Mouse (Mus musculus) liver, embryonic 15.5 days (tissue): ENCODE measurements at regions not wholly inside any gene's neighbourhood (a gene's known extent, or its start where the extent isn't known, plus 50 kb on each side); places are given as distances from the start of the nearest gene placed in this dataset.
A peak's percentile ranks its signal among the peaks of the same experiment; 100 is the strongest.
"Not testable (repeated sequence)": the region's sequence is repeated elsewhere in the genome, so short reads cannot be mapped to it uniquely, and the experiment has no call there.

Experiments
- ATAC-seq: fragments of 200-750 bp; cut with Nextera tagmentation; 2 replicates; pipeline ENCODE4 v1.8.0; 2017; ENCODE audit warnings: moderate number of reproducible peaks, mild to moderate bottlenecking, moderate library complexity; ENCODE audit not compliant: insufficient read depth
- H3K27ac ChIP-seq: fragments of 300-500 bp; sonication (generic); replicated peaks from 2 replicates; pipeline ENCODE4 v1.5.1; 2015; ENCODE audit warnings: mild to moderate bottlenecking, inconsistent platforms
- H3K27me3 ChIP-seq: fragments of 300-500 bp; sonication (generic); 2 replicates; pipeline ENCODE4 v1.6.1; 2015; ENCODE audit warnings: mild to moderate bottlenecking, inconsistent platforms
- H3K36me3 ChIP-seq: fragments of 300-500 bp; sonication (generic); replicated peaks from 2 replicates; pipeline ENCODE4 v1.6.1; 2015; ENCODE audit warnings: moderate library complexity, mild to moderate bottlenecking, inconsistent platforms
- H3K4me1 ChIP-seq: fragments of 300-500 bp; sonication (generic); replicated peaks from 2 replicates; pipeline ENCODE4 v1.6.1; 2015; ENCODE audit warnings: inconsistent platforms
- H3K4me2 ChIP-seq: fragments of 300-500 bp; sonication (generic); 2 replicates; pipeline ENCODE4 v1.6.1; 2015; ENCODE audit warnings: moderate library complexity, mild to moderate bottlenecking, inconsistent platforms
- H3K4me3 ChIP-seq: fragments of 300-500 bp; sonication (generic); replicated peaks from 2 replicates; pipeline ENCODE4 v1.5.1; 2015; ENCODE audit warnings: mild to moderate bottlenecking, inconsistent platforms
- H3K9ac ChIP-seq: fragments of 300-500 bp; sonication (generic); 2 replicates; pipeline ENCODE4 v1.6.1; 2015; ENCODE audit warnings: moderate library complexity, mild to moderate bottlenecking, inconsistent platforms
- H3K9me3 ChIP-seq: fragments of 300-500 bp; sonication (generic); replicated peaks from 2 replicates; pipeline ENCODE4 v1.6.1; 2016; ENCODE audit warnings: inconsistent platforms
- WGBS: fragments of 180-500 bp; shearing (Covaris S2); methylation state at CpG from one replicate; pipeline ENCODE4 v1.1.7; 2015; ENCODE audit warnings: mixed read lengths; ENCODE audit not compliant: insufficient replicate concordance; 5-methylcytosine and 5-hydroxymethylcytosine counted together

- not testable (repeated sequence) for H3K27ac ChIP-seq, H3K27me3 ChIP-seq, H3K4me3 ChIP-seq, H3K9ac ChIP-seq, H3K4me1 ChIP-seq, H3K36me3 ChIP-seq, H3K9me3 ChIP-seq, ATAC-seq, H3K4me2 ChIP-seq
- 56% methylated on average over 2 of the region's 2 CpGs for WGBS
Measured at GRCm38 (mm10) chr12:115207833-115208448, 839.6 kb upstream of the Zfp386 start.

DNA sequence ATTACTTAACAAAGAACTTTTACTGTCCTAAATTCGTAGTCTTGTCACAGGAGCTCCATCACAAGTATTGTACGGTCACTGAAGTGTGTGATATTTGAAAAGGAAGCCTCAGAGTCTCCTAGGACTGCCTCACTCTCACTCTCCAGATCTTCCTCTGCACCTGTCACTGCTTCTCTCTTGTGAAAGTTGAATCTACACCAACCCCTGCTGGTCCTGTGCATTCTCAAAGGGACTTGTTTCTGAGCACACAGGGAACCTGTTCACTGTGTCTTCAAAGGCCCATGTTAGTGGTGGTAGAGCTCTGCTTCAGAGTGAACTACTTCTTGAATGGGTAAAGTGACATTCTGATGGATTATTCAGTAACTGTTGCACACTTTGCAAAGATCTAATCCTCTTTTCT, 824.9 kb upstream of the Zfp386 start:
- no peak for ATAC-seq
- H3K27me3 ChIP-seq: no peaks in the 10 kb centered on the region
- H3K36me3 ChIP-seq: no peaks in the 10 kb centered on the region
- H3K4me2 ChIP-seq: no peak overlapping the region
- H3K4me3 ChIP-seq: no peak overlapping the region
- H3K9ac ChIP-seq: no peak overlapping the region
- H3K9me3 ChIP-seq: no peaks in the 10 kb centered on the region
- 36% methylated on average over 2 of the region's 2 CpGs for WGBS
- no peak overlapping the region for H3K27ac ChIP-seq
- H3K4me1 ChIP-seq: no peaks in the 10 kb centered on the region

DNA sequence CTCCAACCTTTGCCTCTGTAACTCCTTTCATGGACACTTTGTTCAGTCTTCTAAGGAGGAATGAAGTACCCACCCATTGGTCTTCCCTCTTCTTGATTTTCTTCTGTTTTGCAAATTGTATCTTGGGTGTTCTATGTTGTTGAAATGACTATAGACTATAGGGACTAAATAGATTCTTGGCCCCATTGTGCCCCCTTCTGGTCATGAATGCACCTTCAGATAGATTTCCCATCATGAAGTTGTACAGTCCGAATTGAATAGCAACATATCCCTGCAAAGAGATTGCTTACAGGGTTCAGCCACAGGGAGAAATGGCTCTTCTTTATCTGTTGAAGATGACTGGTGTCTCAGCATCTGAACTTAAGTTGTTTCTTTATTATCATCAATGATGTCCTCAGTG, 817.6 kb upstream of the Zfp386 start:
- Histone ChIP-seq H3K36me3 (no peaks in the 10 kb centered on the region), H3K4me1 (no peaks in the 10 kb centered on the region), H3K4me2 (no peak overlapping the region), H3K27ac (no peak overlapping the region), H3K27me3 (no peaks in the 10 kb centered on the region), H3K4me3 (no peak overlapping the region), H3K9ac (no peak overlapping the region), H3K9me3 (no peaks in the 10 kb centered on the region)
- 37% methylated on average over 1 of the region's 1 CpGs for WGBS
- no peak for ATAC-seq

- ATAC-seq: not testable (repeated sequence)
Measured at GRCm38 (mm10) chr12:115242661-115243060, 804.9 kb upstream of the Zfp386 start.

DNA sequence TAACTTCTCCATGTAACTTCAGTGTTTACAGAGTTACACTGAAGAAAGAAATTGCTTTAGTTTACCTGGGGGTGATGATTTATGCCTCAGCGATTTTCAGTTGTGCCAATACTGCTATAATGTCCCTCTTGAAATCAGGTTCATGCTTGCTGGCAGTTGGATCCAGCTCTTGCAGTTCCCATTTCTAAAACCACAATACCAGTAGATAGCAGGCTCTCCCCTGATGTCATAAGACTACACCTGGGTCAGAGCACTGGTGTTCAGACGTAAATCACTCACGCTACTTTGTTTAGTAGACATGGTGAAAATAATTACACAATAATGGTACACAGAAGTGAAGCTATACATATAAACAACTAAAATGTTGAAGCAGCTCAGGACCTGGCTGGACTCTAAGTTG, 800.2 kb upstream of the Zfp386 start:
- not testable (repeated sequence) for ATAC-seq, H3K27me3 ChIP-seq
- 59% methylated on average over 3 of the region's 3 CpGs for WGBS

More at GRCm38 (mm10) chr12:115242661-115243060, 804.9 kb upstream of the Zfp386 start:
- H3K4me1 ChIP-seq, H3K4me3 ChIP-seq, H3K27me3 ChIP-seq, H3K9me3 ChIP-seq, H3K4me2 ChIP-seq, H3K9ac ChIP-seq, H3K27ac ChIP-seq, H3K36me3 ChIP-seq: not testable (repeated sequence)
- 32% methylated on average over 2 of the region's 2 CpGs for WGBS

DNA sequence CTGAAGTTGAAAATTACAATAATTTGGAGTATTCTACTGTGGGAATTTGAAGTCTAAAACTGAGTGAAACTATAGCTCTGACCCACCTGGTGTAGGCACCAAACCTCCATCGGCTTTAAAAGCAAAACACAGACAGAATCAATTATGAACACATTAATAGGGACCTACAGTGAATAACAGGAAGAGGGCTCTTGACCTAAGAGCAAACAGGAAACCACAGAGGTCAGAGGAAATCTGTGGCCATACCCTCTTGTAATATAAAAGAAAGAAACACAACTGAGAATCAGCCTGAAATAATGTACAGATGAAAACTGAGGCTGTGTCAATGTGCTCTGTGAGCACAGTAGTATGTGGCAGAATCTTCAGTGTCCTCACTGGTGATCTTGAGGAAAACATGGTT, 789.7 kb upstream of the Zfp386 start:
- Histone ChIP-seq H3K27ac (no peak overlapping the region), H3K4me2 (no peak overlapping the region), H3K9me3 (no peaks in the 10 kb centered on the region), H3K9ac (no peak overlapping the region), H3K27me3 (no peaks in the 10 kb centered on the region), H3K4me3 (no peak overlapping the region), H3K4me1 (no peaks in the 10 kb centered on the region), H3K36me3 (no peaks in the 10 kb centered on the region)
- ATAC-seq: no peak
- WGBS: 18% methylated on average over 1 of the region's 1 CpGs

More for the DNA sequence above, 800.2 kb upstream of the Zfp386 start:
- not testable (repeated sequence) for H3K9ac ChIP-seq, H3K4me3 ChIP-seq, H3K4me2 ChIP-seq, H3K9me3 ChIP-seq, H3K27ac ChIP-seq, H3K36me3 ChIP-seq, H3K4me1 ChIP-seq

GRCm38 (mm10) chr12:115258744-115259143, 788.8 kb upstream of the Zfp386 start:
- WGBS: 65% methylated on average over 3 of the region's 3 CpGs
- no peak overlapping the region for H3K4me2 ChIP-seq
- no peak overlapping the region for H3K27ac ChIP-seq
- H3K36me3 ChIP-seq: no peaks in the 10 kb centered on the region
- H3K4me3 ChIP-seq: no peak overlapping the region
- no peaks in the 10 kb centered on the region for H3K9me3 ChIP-seq
- H3K27me3 ChIP-seq: no peaks in the 10 kb centered on the region
- no peaks in the 10 kb centered on the region for H3K4me1 ChIP-seq
- ATAC-seq: no peak
- H3K9ac ChIP-seq: no peak overlapping the region

GRCm38 (mm10) chr12:115262431-115262830, 785.1 kb upstream of the Zfp386 start:
- not testable (repeated sequence) for H3K27ac ChIP-seq, H3K4me1 ChIP-seq, H3K4me3 ChIP-seq, ATAC-seq, H3K36me3 ChIP-seq, H3K9me3 ChIP-seq, H3K27me3 ChIP-seq, H3K4me2 ChIP-seq, H3K9ac ChIP-seq

- H3K4me2 ChIP-seq, H3K27me3 ChIP-seq, H3K9ac ChIP-seq, H3K27ac ChIP-seq, H3K4me3 ChIP-seq, H3K9me3 ChIP-seq, H3K4me1 ChIP-seq, H3K36me3 ChIP-seq, ATAC-seq: not testable (repeated sequence)
- WGBS: 25% methylated on average over 1 of the region's 1 CpGs
Measured at GRCm38 (mm10) chr12:115276749-115277148, 770.8 kb upstream of the Zfp386 start.

GRCm38 (mm10) chr12:115293772-115294171, 753.8 kb upstream of the Zfp386 start:
- H3K27me3 ChIP-seq, H3K36me3 ChIP-seq, ATAC-seq, H3K4me1 ChIP-seq, H3K9ac ChIP-seq, H3K4me2 ChIP-seq, H3K4me3 ChIP-seq, H3K9me3 ChIP-seq, H3K27ac ChIP-seq: not testable (repeated sequence)
- WGBS: 51% methylated on average over 4 of the region's 4 CpGs

- H3K27me3 ChIP-seq, H3K27ac ChIP-seq, H3K36me3 ChIP-seq, H3K9me3 ChIP-seq, ATAC-seq, H3K4me2 ChIP-seq, H3K4me3 ChIP-seq, H3K9ac ChIP-seq, H3K4me1 ChIP-seq: not testable (repeated sequence)
Measured at GRCm38 (mm10) chr12:115298041-115298440, 749.5 kb upstream of the Zfp386 start.

GRCm38 (mm10) chr12:115311956-115312355, 735.6 kb upstream of the Zfp386 start:
- Histone ChIP-seq H3K9me3 (no peaks in the 10 kb centered on the region), H3K27me3 (no peaks in the 10 kb centered on the region), H3K4me3 (no peak overlapping the region), H3K36me3 (no peaks in the 10 kb centered on the region), H3K4me2 (no peak overlapping the region), H3K27ac (no peak overlapping the region), H3K4me1 (no peaks in the 10 kb centered on the region), H3K9ac (no peak overlapping the region)
- ATAC-seq: 0 out of 2 replicates have a peak, but pooled peaks have one; percentile 22
